Mouse (Mus musculus) adrenal gland, postnatal 4 days (tissue): ENCODE data around the gene Fmnl2. TPM values are rescaled to one million over a fixed set of nuclear protein-coding genes. Genes with fewer than 3 reads are reported as not detected.

ENCODE experiments used
- DNase-seq, 2 experiments: peaks; one replicate each; pipeline ENCODE4 v3.0.0; 2021 to 2022; ENCODE audit warnings: low spot score in 2 of 2, mixed read lengths in 2 of 2
- long read RNA-seq, 2 experiments: library from polyadenylated mRNA; stranded (forward); transcript quantifications; one replicate each; pipeline ENCODE4 v2.0.0; 2021
- total RNA-seq, 2 experiments: library from RNA; stranded (reverse); gene quantifications; 2 replicates each; pipeline ENCODE4 v1.2.3; 2021

Fmnl2 gene
- total RNA-seq, result 10 to 100 TPM; 28.4 to 33.3 TPM
- long read RNA-seq, experiment 1, result 0 reads
- long read RNA-seq, experiment 2, partial matches to known transcripts, result 5 of 7 reads
- long read RNA-seq, experiment 2, other reads (novel, unspliced or antisense), result 2 of 7 reads

GRCm38 (mm10) chr2:52857611-52858528 lies at the start of gene Fmnl2:
Gene Fmnl2 (plus strand): TSS chr2:52857860.
- peak; percentile 65 to 67 for DNase-seq

GRCm38 (mm10) chr2:52809988-52810387 lies 47.7 kb upstream of the Fmnl2 start:
- DNase-seq, result no peak

GRCm38 (mm10) chr2:52811691-52812090 lies 46.0 kb upstream of the Fmnl2 start:
- DNase-seq, result no peak

- DNase-seq, result no peak
Observed at GRCm38 (mm10) chr2:52817341-52817740, 40.3 kb upstream of the Fmnl2 start.

GRCm38 (mm10) chr2:52818944-52819343 lies 38.7 kb upstream of the Fmnl2 start:
- no peak for DNase-seq

GRCm38 (mm10) chr2:52822214-52822613 lies 35.4 kb upstream of the Fmnl2 start:
- no peak for DNase-seq

- no peak for DNase-seq
Observed at GRCm38 (mm10) chr2:52828077-52828476, 29.6 kb upstream of the Fmnl2 start.

- DNase-seq, result no peak
Observed at GRCm38 (mm10) chr2:52830513-52830912, 27.1 kb upstream of the Fmnl2 start.

- no peak for DNase-seq
Observed at GRCm38 (mm10) chr2:52831585-52831984, 26.1 kb upstream of the Fmnl2 start.

GRCm38 (mm10) chr2:52835726-52836125 lies 21.9 kb upstream of the Fmnl2 start:
- no peak for DNase-seq

- DNase-seq, result no peak
Observed at GRCm38 (mm10) chr2:52839074-52839473, 18.6 kb upstream of the Fmnl2 start.

- DNase-seq, result no peak
Observed at GRCm38 (mm10) chr2:52839868-52840267, 17.8 kb upstream of the Fmnl2 start.

GRCm38 (mm10) chr2:52843861-52844260 lies 13.8 kb upstream of the Fmnl2 start:
- no peak for DNase-seq

- no peak for DNase-seq
Observed at GRCm38 (mm10) chr2:52844936-52845752, 12.5 kb upstream of the Fmnl2 start.

GRCm38 (mm10) chr2:52846506-52846905 lies 11.2 kb upstream of the Fmnl2 start:
- no peak for DNase-seq

- no peak for DNase-seq
Observed at GRCm38 (mm10) chr2:52849092-52849491, 8.6 kb upstream of the Fmnl2 start.

- peak; percentile 22 to 25 for DNase-seq
Observed at GRCm38 (mm10) chr2:52858529-52859465, 1.1 kb downstream of the Fmnl2 start.

GRCm38 (mm10) chr2:52859466-52859840 lies 1.8 kb downstream of the Fmnl2 start:
- no peak for DNase-seq

GRCm38 (mm10) chr2:52860111-52860775 lies 2.6 kb downstream of the Fmnl2 start:
- no peak for DNase-seq
